Mouse (Mus musculus): Measurements from ENCODE around the gene Taldo1. TPM values are rescaled to one million over a fixed set of nuclear protein-coding genes. Genes with fewer than 3 reads are reported as not detected.

The Taldo1 gene
- total RNA-seq, 2 experiments from 2014 or later = 96.6 to 104 TPM

GRCm38 (mm10) chr7:141418970-141419369 lies 27.0 kb downstream of the Taldo1 start:
- DNase-seq (ENCODE audit: low spot score in 2 of 2) = no peak

DNA sequence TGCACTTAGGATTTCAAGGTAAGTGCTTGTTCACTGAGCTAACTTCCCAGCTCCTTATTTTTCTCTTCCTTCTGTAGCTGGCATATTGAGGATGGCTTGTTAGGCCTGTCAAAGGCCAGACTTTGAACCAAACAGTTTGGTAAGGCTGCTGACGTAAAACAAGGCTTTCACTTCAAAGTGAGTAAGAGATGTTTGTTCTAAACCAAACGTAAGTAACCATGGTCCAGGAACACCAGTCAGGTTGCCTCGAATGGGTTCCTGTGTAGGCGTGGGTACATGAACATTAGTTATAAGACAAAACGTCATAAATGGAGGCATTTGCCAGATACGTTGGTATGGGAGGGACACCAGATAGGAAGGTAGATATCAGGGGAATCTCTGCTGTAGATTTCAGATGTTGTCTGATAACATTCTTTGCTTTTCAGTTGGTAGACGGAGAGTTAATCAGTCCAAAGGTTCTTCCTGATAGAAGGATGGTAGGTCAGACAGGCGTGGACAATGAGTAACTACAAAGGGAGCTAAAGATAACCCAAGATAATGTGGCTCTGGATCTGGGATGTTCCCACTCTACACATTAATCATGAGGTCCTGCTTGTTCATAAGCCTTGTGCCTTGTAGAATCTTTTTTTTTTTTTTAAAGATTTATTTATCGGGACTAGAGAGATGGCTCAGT lies 28.2 kb downstream of the Taldo1 start:
- DNase-seq (ENCODE audit: low spot score in 2 of 2) = no peak

DNA sequence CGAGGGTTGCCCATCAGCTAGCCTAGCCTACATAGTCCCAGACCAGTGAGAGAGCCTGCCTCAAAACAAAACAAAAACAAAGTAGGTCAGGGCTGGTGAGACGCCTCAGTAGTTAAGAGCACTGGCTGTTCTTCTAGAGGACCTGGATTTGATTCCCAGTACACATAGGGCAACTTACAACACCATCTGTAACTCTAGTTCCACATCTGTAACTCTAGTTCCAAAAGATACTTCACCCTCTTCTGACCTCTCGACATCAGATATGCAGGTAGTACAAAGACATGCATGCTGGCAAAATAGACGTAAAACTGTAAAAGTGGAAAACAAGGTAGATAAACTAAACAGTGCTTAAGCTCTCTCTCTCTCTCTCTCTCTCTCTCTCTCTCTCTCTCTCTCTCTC lies 31.8 kb downstream of the Taldo1 start:
- no peak for DNase-seq (ENCODE audit: low spot score in 2 of 2)

DNA sequence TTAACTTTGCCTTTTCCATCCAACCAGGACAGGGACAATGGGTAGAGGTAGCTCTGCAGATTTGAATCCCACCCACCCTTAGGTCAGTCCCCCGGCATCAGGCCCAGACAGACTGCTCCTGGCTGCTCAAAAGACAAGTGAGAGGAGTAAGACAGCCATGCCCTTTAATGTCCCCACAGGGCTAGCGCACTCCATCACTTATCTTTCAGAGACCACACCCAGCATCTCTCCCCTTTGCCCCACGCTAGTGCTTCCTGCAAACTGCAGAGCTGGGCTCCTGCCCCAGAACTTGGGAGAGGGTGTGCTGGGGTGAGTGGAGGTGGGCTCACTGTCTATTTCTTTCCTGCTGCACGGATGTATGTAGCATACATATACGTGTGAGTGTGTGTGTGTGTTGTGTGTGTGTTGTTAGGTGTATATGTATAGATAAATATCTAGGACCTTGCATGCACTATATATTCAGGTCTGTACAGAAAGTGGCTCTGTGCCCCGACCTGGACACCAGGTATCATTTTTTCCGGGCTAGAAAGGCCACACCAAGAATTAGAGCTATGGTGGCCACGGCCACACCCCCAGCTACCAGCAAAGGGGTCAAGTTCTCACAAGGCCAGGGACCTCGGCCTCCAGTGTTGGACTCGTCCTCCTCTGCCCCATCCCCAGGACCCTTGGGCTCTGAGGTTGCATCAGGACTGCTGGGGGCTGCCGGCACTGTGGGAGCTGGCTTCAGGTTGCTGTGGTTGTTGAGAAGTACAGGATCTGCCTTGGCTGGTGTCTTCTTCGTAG lies 35.1 kb downstream of the Taldo1 start:
- DNase-seq (ENCODE audit: low spot score in 2 of 2) = no peak

DNA sequence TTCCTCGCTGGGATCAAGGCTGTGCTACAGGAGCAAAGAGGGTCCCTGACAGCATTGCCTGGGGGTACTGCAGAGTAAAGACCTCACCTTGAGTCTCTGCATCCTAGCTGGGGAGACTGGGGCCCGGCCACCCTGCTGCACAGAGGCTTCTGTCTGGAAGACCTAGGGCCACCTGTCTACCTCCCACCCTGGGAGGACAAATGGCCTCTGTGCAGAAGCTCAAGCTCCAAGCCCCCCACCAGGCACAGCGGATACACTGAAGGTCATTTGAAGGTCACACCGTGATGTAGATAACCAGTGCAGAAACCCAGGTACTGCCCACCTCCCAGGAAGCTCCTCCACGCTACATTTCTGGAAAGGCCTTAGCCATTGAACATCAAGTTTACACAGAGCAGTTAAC lies 36.7 kb downstream of the Taldo1 start:
- no peak for DNase-seq (ENCODE audit: low spot score in 2 of 2)

DNA sequence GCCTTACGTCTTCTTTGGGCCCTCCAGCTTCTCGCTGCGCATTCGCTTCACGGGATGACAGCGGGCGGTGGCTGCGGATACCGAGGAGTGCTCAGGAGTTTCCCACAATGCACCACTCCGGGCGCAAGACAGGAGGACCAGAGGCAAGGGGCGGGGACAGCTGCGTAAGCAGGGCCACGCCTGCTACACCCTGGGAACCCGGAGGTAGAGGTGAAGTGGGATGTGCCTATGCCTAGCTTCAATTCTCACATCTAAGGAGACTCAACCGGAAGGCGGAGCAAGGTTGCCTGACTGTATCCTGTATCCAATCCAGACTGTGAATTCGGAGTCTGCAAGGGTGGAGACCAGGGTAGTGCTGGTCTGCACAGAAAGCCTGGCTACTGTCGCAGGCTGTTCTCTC lies 37.3 kb downstream of the Taldo1 start, which contains the start of gene Cend1:
Cend1 (minus strand) TSS at position 182 of the 400 bp plus-strand sequence.
- DNase-seq (ENCODE audit: low spot score in 2 of 2) = peak; percentile 92 to 94

GRCm38 (mm10) chr7:141429840-141430584 lies 38.0 kb downstream of the Taldo1 start:
- DNase-seq (ENCODE audit: low spot score in 2 of 2) = no peak

DNA sequence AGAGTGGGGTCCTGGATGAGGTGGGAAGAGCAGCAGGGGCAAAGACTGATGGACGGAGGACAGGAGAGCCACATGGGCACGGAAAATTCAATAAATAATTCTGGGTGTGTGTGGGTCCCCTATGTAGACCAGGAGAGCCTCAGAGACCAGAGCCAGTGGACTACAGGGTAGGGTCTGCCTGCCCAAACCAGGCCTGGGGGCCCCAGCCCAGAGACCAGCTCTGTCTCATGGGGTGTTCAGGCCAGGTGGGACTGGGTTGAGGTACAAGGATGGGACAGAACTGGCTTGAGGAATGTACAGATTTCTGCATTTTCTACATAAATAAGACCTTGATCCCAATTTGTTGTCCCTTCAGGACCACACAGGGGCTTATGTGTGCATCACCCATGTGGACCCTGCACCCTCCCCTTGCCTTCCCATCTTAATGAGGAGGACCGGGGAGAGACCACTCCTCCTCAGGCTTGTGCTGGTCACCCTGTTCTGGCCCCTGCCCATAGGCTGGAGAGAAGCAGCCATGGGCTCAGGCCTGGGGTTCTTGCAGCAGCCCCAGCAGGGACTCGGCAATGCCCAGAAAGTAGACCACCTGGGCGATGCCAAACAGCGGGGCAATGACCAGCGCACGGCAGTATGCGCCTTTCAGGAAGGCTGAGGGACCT lies 38.7 kb downstream of the Taldo1 start:
- DNase-seq (ENCODE audit: low spot score in 2 of 2) = no peak

DNA sequence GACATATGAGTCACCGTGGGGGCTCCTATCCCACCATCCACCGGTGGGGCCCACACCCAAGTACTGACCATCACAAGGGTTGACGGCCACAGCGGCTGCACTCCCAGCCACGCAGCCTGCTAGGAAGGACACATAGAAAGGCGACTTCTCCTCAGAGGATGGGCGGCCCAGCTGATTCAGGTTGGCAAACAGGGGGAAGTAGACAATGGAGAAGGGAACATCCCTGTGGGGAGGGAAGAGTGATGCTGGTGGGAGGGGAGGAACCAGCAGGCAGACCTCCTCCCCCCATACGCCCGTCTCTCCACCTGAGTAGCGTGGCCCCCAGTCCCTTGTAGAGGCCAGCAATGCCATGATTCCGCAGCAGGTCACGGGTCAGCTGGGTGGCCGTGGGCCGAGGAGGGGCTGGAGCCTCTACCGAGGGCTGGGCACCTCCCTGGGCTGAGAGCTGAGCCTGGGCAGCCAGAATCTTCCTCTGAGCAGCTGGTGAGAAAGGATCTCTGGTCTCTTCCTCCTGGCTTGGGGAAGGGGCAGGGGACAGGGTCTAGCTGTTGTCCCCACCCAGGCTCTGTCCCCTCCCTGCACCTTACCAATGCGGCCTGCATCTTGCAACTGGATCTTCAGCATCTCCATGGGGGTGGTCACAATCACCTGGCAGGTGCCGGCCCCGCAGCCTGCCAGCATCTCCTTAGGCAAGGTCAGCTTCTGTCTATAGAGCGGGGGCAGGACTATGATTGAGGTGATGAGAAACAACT lies 39.6 kb downstream of the Taldo1 start:
- no peak for DNase-seq (ENCODE audit: low spot score in 2 of 2)

DNA sequence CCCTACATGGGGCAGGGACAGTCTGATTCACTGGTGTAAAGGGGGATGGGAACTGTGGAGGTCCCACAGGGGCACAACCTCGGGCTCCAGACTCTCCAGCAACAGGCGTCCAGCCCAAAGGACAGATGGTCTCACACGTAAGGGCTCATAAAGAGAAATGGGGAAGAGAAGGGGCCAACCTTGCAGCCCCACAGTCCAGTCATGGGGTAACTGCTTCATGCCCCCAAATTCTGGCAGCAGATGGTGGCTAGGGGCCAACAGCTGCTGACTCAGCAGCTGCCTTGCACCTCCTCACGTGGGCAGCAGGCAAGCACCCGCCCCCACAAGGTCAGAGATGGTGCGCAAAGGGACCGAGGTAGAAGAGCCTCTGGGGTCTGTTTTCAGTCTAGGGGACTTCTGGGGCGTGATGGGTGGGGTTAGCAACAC lies 40.2 kb downstream of the Taldo1 start:
- no peak for DNase-seq (ENCODE audit: low spot score in 2 of 2)

GRCm38 (mm10) chr7:141432741-141433516 lies 40.9 kb downstream of the Taldo1 start:
- DNase-seq (ENCODE audit: low spot score in 2 of 2) = no peak

DNA sequence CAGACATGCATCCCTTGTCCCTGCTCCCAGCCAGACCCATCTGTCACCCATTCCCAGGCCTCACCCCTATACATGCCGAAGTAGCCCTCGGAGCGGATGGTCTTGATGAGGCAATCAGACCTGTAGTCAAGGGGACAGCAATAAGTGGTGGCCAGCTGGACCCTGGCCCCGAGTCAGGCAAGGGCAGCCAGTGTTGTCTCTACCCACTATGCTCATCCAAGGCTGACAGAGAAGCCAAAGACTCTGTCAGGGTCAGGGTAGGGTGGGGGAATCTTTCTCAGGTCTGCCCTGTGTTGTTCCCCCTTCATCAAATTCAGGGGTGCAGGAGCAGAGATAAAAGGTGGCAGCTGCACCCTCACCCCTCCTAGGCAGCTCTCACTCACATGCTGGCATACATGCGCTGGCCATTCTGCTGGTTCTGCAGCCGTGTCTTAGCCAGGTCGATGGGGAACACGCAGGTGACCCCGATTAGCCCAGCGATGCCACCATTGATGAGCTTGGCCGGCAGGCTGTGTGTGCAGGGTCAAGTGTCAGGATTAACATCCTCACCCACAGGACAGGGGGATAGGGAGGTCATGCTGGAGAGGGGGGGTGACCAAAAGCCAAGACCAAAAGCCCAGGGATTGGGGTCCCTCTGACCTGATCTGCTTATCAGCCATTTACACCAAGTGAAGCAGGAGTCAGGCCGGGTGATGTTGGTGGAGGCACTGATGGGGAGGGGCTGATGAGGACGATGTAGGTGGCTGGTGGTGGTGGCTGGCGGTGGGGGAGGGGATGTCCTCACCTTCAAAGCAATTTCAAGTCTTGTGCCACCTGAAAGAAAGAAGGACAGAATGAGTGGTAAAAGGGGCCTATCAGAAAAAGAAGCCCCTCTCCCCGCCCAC lies 41.8 kb downstream of the Taldo1 start:
- no peak for DNase-seq (ENCODE audit: low spot score in 2 of 2)

DNA sequence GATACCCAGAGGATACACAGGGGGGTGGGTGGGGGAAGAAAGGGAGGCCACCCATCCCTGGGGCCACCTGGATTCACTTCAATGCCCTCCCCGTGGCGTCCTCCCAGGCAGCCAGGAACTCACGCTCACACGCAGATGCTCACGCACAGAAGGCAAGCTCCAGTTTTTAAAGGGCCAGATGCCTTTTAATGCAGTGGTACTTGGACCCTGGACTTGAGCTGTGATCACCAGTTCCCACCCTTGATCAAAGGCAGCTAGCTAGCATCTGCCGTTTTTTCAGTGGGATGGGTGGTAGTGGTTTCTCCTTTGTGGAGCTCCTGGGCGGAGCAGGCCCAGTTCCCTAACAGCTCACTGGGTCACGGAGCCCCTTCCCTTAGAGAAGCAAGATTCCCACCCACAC lies 42.5 kb downstream of the Taldo1 start:
- DNase-seq (ENCODE audit: low spot score in 2 of 2) = peak; percentile 66 to 76

DNA sequence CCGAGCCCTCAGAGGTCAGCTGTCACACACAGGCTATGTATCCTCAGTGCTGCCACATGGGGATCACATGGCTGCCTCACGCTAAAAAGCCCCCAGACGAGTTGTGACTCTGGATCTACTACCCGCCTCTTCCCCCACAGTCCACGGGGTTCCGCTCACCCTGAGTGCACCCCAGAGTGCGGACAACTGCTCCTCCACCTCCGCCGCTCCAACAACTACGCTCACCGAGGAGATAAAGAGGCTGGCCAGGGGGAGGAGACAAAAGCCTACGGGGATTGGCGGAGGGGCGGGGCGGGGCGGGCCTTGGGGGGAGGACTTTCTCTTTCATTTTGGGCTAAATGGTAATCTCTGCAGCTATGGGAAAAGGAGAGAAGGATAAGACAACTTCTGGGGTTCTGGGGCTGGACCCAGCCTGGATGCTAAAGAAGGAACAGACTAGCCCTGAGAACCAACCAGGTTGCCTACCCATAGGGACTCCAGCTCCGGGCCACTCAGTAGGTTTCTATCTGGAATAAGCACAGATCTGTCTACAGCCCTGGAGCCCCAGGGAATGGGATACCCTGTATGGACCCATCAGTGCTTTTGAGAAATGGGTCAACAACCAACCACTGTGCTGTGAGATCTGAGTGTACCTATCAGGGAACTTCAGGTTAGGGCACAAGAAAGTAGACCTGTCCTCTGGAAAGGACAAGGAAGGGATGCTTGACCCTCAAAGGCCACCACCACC lies 43.3 kb downstream of the Taldo1 start:
- peak; percentile 63 to 70 for DNase-seq (ENCODE audit: low spot score in 2 of 2)

GRCm38 (mm10) chr7:141435856-141436522 lies 44.0 kb downstream of the Taldo1 start:
- peak in 1 of 2 experiments; percentile 3 for DNase-seq (ENCODE audit: low spot score in 2 of 2)

DNA sequence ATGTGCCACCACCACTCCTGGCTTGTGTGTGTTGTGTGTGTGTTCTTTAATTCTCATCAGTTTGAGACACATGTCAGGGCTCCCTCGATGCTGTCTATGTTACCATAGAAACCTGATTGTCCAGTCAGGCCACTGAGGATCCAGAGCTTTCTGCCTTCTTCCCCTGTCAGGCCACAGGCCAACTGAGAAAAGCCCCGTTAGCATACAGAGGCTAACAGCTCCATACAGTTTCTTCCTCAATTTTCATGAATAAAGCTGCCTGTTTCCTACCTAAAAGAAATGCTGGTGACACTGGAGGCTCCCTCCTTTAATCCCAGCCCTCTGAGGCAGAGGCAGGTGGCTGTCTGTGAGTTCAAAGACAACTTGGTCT lies 44.5 kb downstream of the Taldo1 start:
- no peak for DNase-seq (ENCODE audit: low spot score in 2 of 2)
